Comparison of ENCODE assay signal across 9 mouse cellular contexts in genomic region chr11:49410540-49410939, GRCm38 (mm10). TPM values are rescaled to one million over a fixed set of nuclear protein-coding genes. Genes with fewer than 3 reads are reported as not detected.
DNase-seq lines count a peak whose midpoint lies in the region; ATAC-seq and TF ChIP-seq lines count a peak whose summit lies in the region.
"Had no signal": no experiment of that assay in that cellular context is flagged by ENCODE, and none has a peak within 500 bp of the region (broad histone marks: within the 10 kb centered on the region; RNA-seq: fewer than 3 reads in every experiment).

No protein-coding gene starts in this region.

- no peaks in the 10 kb centered on the region for H3K4me1 ChIP-seq in limb, embryonic 14.5 days (ENCODE audit: control insufficient read depth, insufficient read depth, low read length)
- no peaks in the 10 kb centered on the region for H3K4me1 ChIP-seq in limb, embryonic 10.5 days
- H3K4me1 ChIP-seq in liver, embryonic 14.5 days (replicated peaks; ENCODE audit: control insufficient read depth in 2 of 2, insufficient read depth in 2 of 2, low read length in 1 of 2) = no peaks in the 10 kb centered on the region

- peak; percentile 46; the same call in 1 of the 2 replicates for TF ChIP-seq CTCF in liver, embryonic 14.5 days (IDR thresholded peaks at IDR 0.05; ENCODE audit: low read depth)

- no peak overlapping the region for H3K4me3 ChIP-seq in limb, embryonic 14.5 days (replicated peaks; ENCODE audit: low read length)
- no peak overlapping the region for H3K4me3 ChIP-seq in limb, embryonic 10.5 days
- H3K4me3 ChIP-seq in liver, embryonic 14.5 days (ENCODE audit: insufficient read depth in 1 of 2, low read depth in 2 of 2, low read length in 2 of 2) = no peak overlapping the region

- TF ChIP-seq EP300 in liver, embryonic 14.5 days (IDR thresholded peaks at IDR 0.05; ENCODE audit: low read depth) = no peak

- DNase-seq in cerebellum, postnatal 10 days = peak; percentile 4 to 46
- peak; percentile 10 for DNase-seq in limb, embryonic 14.5 days (ENCODE audit: low spot score)
- no peak for DNase-seq in limb, embryonic 10.5 days (ENCODE audit: low spot score)
- DNase-seq in ZHBTc4 (ENCODE audit: low read depth, low spot score) = peak; percentile 75
- peak; percentile 9 to 23 (median 12) for DNase-seq in liver, embryonic 14.5 days (ENCODE audit: low read depth in 3 of 3, low spot score in 3 of 3)
- DNase-seq in spleen, postnatal 14 days (ENCODE audit: low spot score in 2 of 2) = no peak
- no peak for DNase-seq in right cerebral cortex, postnatal 4 days

- H3K27ac ChIP-seq in limb, embryonic 14.5 days (replicated peaks; ENCODE audit: low read depth, low read length) = no peak overlapping the region
- no peak overlapping the region for H3K27ac ChIP-seq in limb, embryonic 10.5 days
- H3K27ac ChIP-seq in liver, embryonic 14.5 days = no peak overlapping the region

- H3K4me2 ChIP-seq in limb, embryonic 14.5 days (replicated peaks; ENCODE audit: low read depth, low read length, severe bottlenecking) = no peak overlapping the region
- H3K4me2 ChIP-seq in liver, embryonic 14.5 days (ENCODE audit: low read depth) = no peak overlapping the region

- H3K9ac ChIP-seq in limb, embryonic 14.5 days (ENCODE audit: low read depth, low read length, severe bottlenecking) = no peak overlapping the region
- no peak overlapping the region for H3K9ac ChIP-seq in liver, embryonic 14.5 days (replicated peaks)

- no peaks in the 10 kb centered on the region for H3K36me3 ChIP-seq in limb, embryonic 14.5 days (ENCODE audit: control insufficient read depth, insufficient read depth, low read length)
- no peaks in the 10 kb centered on the region for H3K36me3 ChIP-seq in limb, embryonic 10.5 days
- no peaks in the 10 kb centered on the region for H3K36me3 ChIP-seq in liver, embryonic 14.5 days (replicated peaks; ENCODE audit: control insufficient read depth, insufficient read depth, low read depth)

- WGBS in limb, embryonic 14.5 days = 18% methylated on average over 1 of the region's 1 CpGs
- WGBS in limb, embryonic 10.5 days = 33% methylated on average over 1 of the region's 1 CpGs
- 10% methylated on average over 1 of the region's 1 CpGs for WGBS in liver, embryonic 14.5 days (ENCODE audit: insufficient replicate concordance)

- H3K9me3 ChIP-seq in limb, embryonic 14.5 days (ENCODE audit: control insufficient read depth, low read length) = no peaks in the 10 kb centered on the region
- no peaks in the 10 kb centered on the region for H3K9me3 ChIP-seq in limb, embryonic 10.5 days (replicated peaks)
- H3K9me3 ChIP-seq in liver, embryonic 14.5 days (ENCODE audit: control insufficient read depth, low read length) = no peaks in the 10 kb centered on the region

- H3K27me3 ChIP-seq in limb, embryonic 14.5 days (ENCODE audit: control insufficient read depth, insufficient read depth, low read length) = no peaks in the 10 kb centered on the region
- H3K27me3 ChIP-seq in limb, embryonic 10.5 days (ENCODE audit: low read depth, poor library complexity, severe bottlenecking) = no peaks in the 10 kb centered on the region
- no peaks in the 10 kb centered on the region for H3K27me3 ChIP-seq in liver, embryonic 14.5 days (ENCODE audit: control insufficient read depth, insufficient read depth, low read length)

- no peak for TF ChIP-seq POLR2A in limb, embryonic 14.5 days (IDR thresholded peaks at IDR 0.05; ENCODE audit: borderline replicate concordance, extremely low read depth, insufficient read depth, insufficient read length)

- ATAC-seq in cerebellum, adult (ENCODE audit: insufficient number of reproducible peaks, low FRiP score, low TSS enrichment) = no peak
- no peak for ATAC-seq in limb, embryonic 14.5 days (ENCODE audit: low FRiP score, low read depth)
- ATAC-seq in liver, embryonic 14.5 days (ENCODE audit: insufficient read depth) = no peak

RNA-seq across cellular contexts. Expression of gene Olfr1389, which starts 12.3 kb away (rescaled TPM):
- not detected in 2 replicates for polyA plus RNA-seq in limb, embryonic 14.5 days (2012; rRNA removed)
- not detected in 2 replicates for polyA plus RNA-seq in limb, embryonic 14.5 days (2014; fragmentation: Nextera tagmentation; extraction: Ambion mirVana)
- polyA plus RNA-seq in limb, embryonic 10.5 days (2016; fragmentation: Nextera tagmentation; extraction: Ambion mirVana) = not detected in 2 replicates
- not detected in 2 replicates for polyA plus RNA-seq in liver, embryonic 14.5 days (2012; rRNA removed)
- polyA plus RNA-seq in liver, embryonic 14.5 days (2014; fragmentation: Nextera tagmentation; extraction: Ambion mirVana) = not detected in 2 replicates
- polyA plus RNA-seq: heart, embryonic 16.5 days had no signal

RNA-seq across cellular contexts. Expression of gene Olfr1388, which starts 25.9 kb away (rescaled TPM):
- 0.11 and 0.19 TPM in 2 replicates for polyA plus RNA-seq in limb, embryonic 14.5 days (2012; rRNA removed)
- 0.06 and 0.15 TPM in 2 replicates for polyA plus RNA-seq in limb, embryonic 14.5 days (2014; fragmentation: Nextera tagmentation; extraction: Ambion mirVana)
- 0.09 and 0.10 TPM in 2 replicates for polyA plus RNA-seq in limb, embryonic 10.5 days (2016; fragmentation: Nextera tagmentation; extraction: Ambion mirVana)
- polyA plus RNA-seq in liver, embryonic 14.5 days (2012; rRNA removed) = 0.04 and 0.10 TPM in 2 replicates
- 0.08 TPM in 1 of 2 replicates, not detected in the other for polyA plus RNA-seq in liver, embryonic 14.5 days (2014; fragmentation: Nextera tagmentation; extraction: Ambion mirVana)
- polyA plus RNA-seq: heart, embryonic 16.5 days had no signal

RNA-seq across cellular contexts. Expression of gene Olfr1387, which starts 44.6 kb away (rescaled TPM):
- not detected in 2 replicates for polyA plus RNA-seq in limb, embryonic 14.5 days (2012; rRNA removed)
- polyA plus RNA-seq in limb, embryonic 14.5 days (2014; fragmentation: Nextera tagmentation; extraction: Ambion mirVana) = not detected in 2 replicates
- not detected in 2 replicates for polyA plus RNA-seq in limb, embryonic 10.5 days (2016; fragmentation: Nextera tagmentation; extraction: Ambion mirVana)
- not detected in 2 replicates for polyA plus RNA-seq in liver, embryonic 14.5 days (2012; rRNA removed)
- not detected in 2 replicates for polyA plus RNA-seq in liver, embryonic 14.5 days (2014; fragmentation: Nextera tagmentation; extraction: Ambion mirVana)
- polyA plus RNA-seq: heart, embryonic 16.5 days had no signal

RNA-seq across cellular contexts. Expression of gene Olfr1386, which starts 54.3 kb away (rescaled TPM):
- not detected in 2 replicates for polyA plus RNA-seq in limb, embryonic 14.5 days (2012; rRNA removed)
- not detected in 2 replicates for polyA plus RNA-seq in limb, embryonic 14.5 days (2014; fragmentation: Nextera tagmentation; extraction: Ambion mirVana)
- not detected in 2 replicates for polyA plus RNA-seq in limb, embryonic 10.5 days (2016; fragmentation: Nextera tagmentation; extraction: Ambion mirVana)
- not detected in 2 replicates for polyA plus RNA-seq in liver, embryonic 14.5 days (2012; rRNA removed)
- not detected in 2 replicates for polyA plus RNA-seq in liver, embryonic 14.5 days (2014; fragmentation: Nextera tagmentation; extraction: Ambion mirVana)
- polyA plus RNA-seq: heart, embryonic 16.5 days had no signal

Comparison
In these comparisons a context has a peak if more than half of its experiments do, and no peak if none do; other contexts are left out.
1. DNase-seq: peak in cerebellum, postnatal 10 days (2 of 2), limb, embryonic 14.5 days (single experiment), ZHBTc4 (single experiment) and liver, embryonic 14.5 days (3 of 3); none in limb, embryonic 10.5 days (single experiment), spleen, postnatal 14 days (0 of 2) and right cerebral cortex, postnatal 4 days (single experiment).